Mouse (Mus musculus) embryonic facial prominence, embryonic 13.5 days (tissue): Measurements from ENCODE around the gene Rheb. TPM values are rescaled to one million over a fixed set of nuclear protein-coding genes. Genes with fewer than 3 reads are reported as not detected.
A peak's percentile ranks its signal among the peaks of the same experiment; 100 is the strongest.
"Not testable (repeated sequence)": the region's sequence is repeated elsewhere in the genome, so short reads cannot be mapped to it uniquely, and the experiment has no call there.

Source experiments
- ATAC-seq: fragments of 200-750 bp; cut with Nextera tagmentation; 2 replicates; pipeline ENCODE4 v1.8.0; 2017; ENCODE audit warnings: low read depth; ENCODE audit not compliant: insufficient number of reproducible peaks, insufficient read depth, low FRiP score, low TSS enrichment
- H3K27ac ChIP-seq: fragments of 300-500 bp; sonication (generic); 2 replicates; pipeline ENCODE4 v1.5.1; 2015; ENCODE audit warnings: moderate library complexity, mild to moderate bottlenecking, inconsistent platforms
- H3K27me3 ChIP-seq: fragments of 300-500 bp; sonication (generic); 2 replicates; pipeline ENCODE4 v1.6.1; 2015; ENCODE audit warnings: mild to moderate bottlenecking, inconsistent platforms
- H3K36me3 ChIP-seq: fragments of 300-500 bp; sonication (generic); 2 replicates; pipeline ENCODE4 v1.6.1; 2015; ENCODE audit warnings: mild to moderate bottlenecking, inconsistent platforms
- H3K4me1 ChIP-seq: fragments of 300-500 bp; sonication (generic); 2 replicates; pipeline ENCODE4 v1.6.1; 2015; ENCODE audit warnings: inconsistent platforms
- H3K4me2 ChIP-seq: fragments of 300-500 bp; sonication (generic); 2 replicates; pipeline ENCODE4 v1.6.1; 2015; ENCODE audit warnings: moderate library complexity, mild to moderate bottlenecking, inconsistent platforms
- H3K4me3 ChIP-seq: fragments of 300-500 bp; sonication (generic); 2 replicates; pipeline ENCODE4 v1.5.1; 2015; ENCODE audit warnings: mild to moderate bottlenecking, inconsistent platforms
- H3K9ac ChIP-seq: fragments of 300-500 bp; sonication (generic); 2 replicates; pipeline ENCODE4 v1.6.1; 2015; ENCODE audit warnings: mild to moderate bottlenecking, inconsistent platforms
- H3K9me3 ChIP-seq: fragments of 300-500 bp; sonication (generic); 2 replicates; pipeline ENCODE4 v1.6.1; 2016; ENCODE audit warnings: inconsistent platforms
- WGBS: fragments of 180-500 bp; shearing (Covaris S2); methylation state at CpG from one replicate; pipeline ENCODE4 v1.1.7; 2015; ENCODE audit warnings: mixed read lengths; 5-methylcytosine and 5-hydroxymethylcytosine counted together
- polyA plus RNA-seq: library from polyadenylated mRNA; unstranded; fragments of >200 nt; fragmentation: Nextera tagmentation; extraction: Ambion mirVana; gene quantifications from 2 replicates; pipeline ENCODE4 v1.2.1, GENCODE M21; 2015

The Rheb gene
- polyA plus RNA-seq, 1 experiment from 2014 or later = 219 TPM

- peaks cover 38% of the 10 kb centered on the region for H3K36me3 ChIP-seq
- no peak for ATAC-seq
- H3K9me3 ChIP-seq = no peaks in the 10 kb centered on the region
These were observed 21.4 kb upstream of the Rheb start for GRCm38 (mm10) chr5:24863804-24864203.

GRCm38 (mm10) chr5:24861449-24861930 is 19.1 kb upstream of the Rheb start:
- H3K27ac ChIP-seq = no peak overlapping the region
- no peak for ATAC-seq
- H3K27me3 ChIP-seq = no peaks in the 10 kb centered on the region
- H3K4me3 ChIP-seq = no peak overlapping the region
- peaks cover 22% of the 10 kb centered on the region for H3K36me3 ChIP-seq
- 88% methylated on average over 9 of the region's 9 CpGs for WGBS
- no peak overlapping the region for H3K4me2 ChIP-seq
- H3K9ac ChIP-seq = no peak overlapping the region
- no peaks in the 10 kb centered on the region for H3K9me3 ChIP-seq
- H3K4me1 ChIP-seq = no peaks in the 10 kb centered on the region

More at GRCm38 (mm10) chr5:24863804-24864203, 21.4 kb upstream of the Rheb start:
- Histone ChIP-seq H3K9ac (no peak overlapping the region), H3K27ac (no peak overlapping the region), H3K4me2 (no peak overlapping the region), H3K27me3 (no peaks in the 10 kb centered on the region), H3K4me3 (no peak overlapping the region), H3K4me1 (no peaks in the 10 kb centered on the region)
- WGBS = 86% methylated on average over 12 of the region's 12 CpGs

GRCm38 (mm10) chr5:24860635-24861448 is 18.4 kb upstream of the Rheb start:
- no peak for ATAC-seq
- Histone ChIP-seq H3K27me3 (no peaks in the 10 kb centered on the region), H3K4me1 (no peaks in the 10 kb centered on the region), H3K36me3 (peaks cover 17% of the 10 kb centered on the region), H3K9ac (no peak overlapping the region), H3K4me2 (no peak overlapping the region), H3K9me3 (no peaks in the 10 kb centered on the region), H3K4me3 (no peak overlapping the region), H3K27ac (no peak overlapping the region)
- 82% methylated on average over 13 of the region's 13 CpGs for WGBS

- H3K4me1 ChIP-seq = no peaks in the 10 kb centered on the region
- no peaks in the 10 kb centered on the region for H3K9me3 ChIP-seq
- 71% methylated on average over 3 of the region's 3 CpGs for WGBS
- H3K9ac ChIP-seq = no peak overlapping the region
- no peak for ATAC-seq
- no peak overlapping the region for H3K27ac ChIP-seq
- no peak overlapping the region for H3K4me2 ChIP-seq
- no peaks in the 10 kb centered on the region for H3K27me3 ChIP-seq
- H3K4me3 ChIP-seq = no peak overlapping the region
- H3K36me3 ChIP-seq = peaks cover 15% of the 10 kb centered on the region
These were observed 17.5 kb upstream of the Rheb start for GRCm38 (mm10) chr5:24859771-24860540.

GRCm38 (mm10) chr5:24854827-24855600 is 12.6 kb upstream of the Rheb start:
- H3K27ac ChIP-seq = no peak overlapping the region

GRCm38 (mm10) chr5:24854256-24854655 is 11.8 kb upstream of the Rheb start:
- no peaks in the 10 kb centered on the region for H3K27me3 ChIP-seq
- no peak overlapping the region for H3K4me3 ChIP-seq
- no peak overlapping the region for H3K9ac ChIP-seq
- H3K36me3 ChIP-seq = no peaks in the 10 kb centered on the region
- no peaks in the 10 kb centered on the region for H3K4me1 ChIP-seq
- H3K9me3 ChIP-seq = no peaks in the 10 kb centered on the region
- no peak overlapping the region for H3K4me2 ChIP-seq
- WGBS = 87% methylated on average over 3 of the region's 3 CpGs
- ATAC-seq = no peak
- H3K27ac ChIP-seq = no peak overlapping the region

More at GRCm38 (mm10) chr5:24854827-24855600, 12.6 kb upstream of the Rheb start:
- H3K27me3 ChIP-seq = no peaks in the 10 kb centered on the region
- no peak overlapping the region for H3K4me3 ChIP-seq
- ATAC-seq = no peak
- H3K9ac ChIP-seq = no peak overlapping the region
- H3K4me2 ChIP-seq = no peak overlapping the region
- no peaks in the 10 kb centered on the region for H3K9me3 ChIP-seq
- 64% methylated on average over 3 of the region's 3 CpGs for WGBS
- no peaks in the 10 kb centered on the region for H3K4me1 ChIP-seq
- H3K36me3 ChIP-seq = no peaks in the 10 kb centered on the region

- H3K4me1 ChIP-seq, H3K27me3 ChIP-seq, ATAC-seq, H3K9ac ChIP-seq, H3K4me2 ChIP-seq, H3K4me3 ChIP-seq, H3K27ac ChIP-seq, H3K9me3 ChIP-seq, H3K36me3 ChIP-seq: not testable (repeated sequence)
- 85% methylated on average over 14 of the region's 14 CpGs for WGBS
These were observed 5.8 kb upstream of the Rheb start for GRCm38 (mm10) chr5:24848261-24848660.

GRCm38 (mm10) chr5:24843841-24844240 is 1.4 kb upstream of the Rheb start:
- H3K4me2 ChIP-seq = peak overlapping the region; percentile 84; the same call in 1 of the 2 replicates
- peaks cover 30% of the 10 kb centered on the region for H3K4me1 ChIP-seq
- 74% methylated on average over 5 of the region's 5 CpGs for whole genome bisulfite sequencing
- H3K9me3 ChIP-seq = no peaks in the 10 kb centered on the region
- no peaks in the 10 kb centered on the region for H3K27me3 ChIP-seq
- ATAC-seq = no peak
- no peak overlapping the region for H3K4me3 ChIP-seq
- H3K36me3 ChIP-seq = no peaks in the 10 kb centered on the region
- H3K27ac ChIP-seq = peak overlapping the region; percentile 99; the same call in 1 of the 2 replicates
- peak overlapping the region; percentile 77; the same call in 1 of the 2 replicates for H3K9ac ChIP-seq

GRCm38 (mm10) chr5:24843103-24843475 is 665 bp upstream of the Rheb start:
- peak overlapping the region; percentile 91 for H3K4me3 ChIP-seq
- 1% methylated on average over 21 of the region's 21 CpGs for WGBS
- H3K27ac ChIP-seq = peak overlapping the region; percentile 99
- H3K9me3 ChIP-seq = no peaks in the 10 kb centered on the region
- ATAC-seq = peak; percentile 16
- H3K9ac ChIP-seq = peak overlapping the region; percentile 77
- no peaks in the 10 kb centered on the region for H3K27me3 ChIP-seq
- no peaks in the 10 kb centered on the region for H3K36me3 ChIP-seq
- H3K4me2 ChIP-seq = peak overlapping the region; percentile 84
- H3K4me1 ChIP-seq = peaks cover 35% of the 10 kb centered on the region

- peak overlapping the region; percentile 99 for H3K27ac ChIP-seq
- no peaks in the 10 kb centered on the region for H3K9me3 ChIP-seq
- ATAC-seq = peak; percentile 0; the same call in 1 of the 2 replicates
- no peaks in the 10 kb centered on the region for H3K36me3 ChIP-seq
- H3K4me2 ChIP-seq = peak overlapping the region; percentile 90
- peak overlapping the region; percentile 95 for H3K9ac ChIP-seq
- 0% methylated on average over 46 of the region's 50 CpGs for WGBS
- peak overlapping the region; percentile 91 for H3K4me3 ChIP-seq
- H3K27me3 ChIP-seq = no peaks in the 10 kb centered on the region
- H3K4me1 ChIP-seq = peaks cover 40% of the 10 kb centered on the region
These were observed 656 bp downstream of the Rheb start for GRCm38 (mm10) chr5:24841662-24842273.

GRCm38 (mm10) chr5:24840975-24841431 is 1.4 kb downstream of the Rheb start:
- H3K9me3 ChIP-seq = no peaks in the 10 kb centered on the region
- H3K9ac ChIP-seq = peak overlapping the region; percentile 95
- H3K4me3 ChIP-seq = peak overlapping the region; percentile 91
- H3K4me2 ChIP-seq = peak overlapping the region; percentile 90
- peaks cover 40% of the 10 kb centered on the region for H3K4me1 ChIP-seq
- no peaks in the 10 kb centered on the region for H3K27me3 ChIP-seq
- no peak for ATAC-seq
- no peak overlapping the region for H3K27ac ChIP-seq
- WGBS = 20% methylated on average over 11 of the region's 11 CpGs
- H3K36me3 ChIP-seq = no peaks in the 10 kb centered on the region
